Mouse (Mus musculus) G1E (cell line): ENCODE results near the gene Gm36245. TPM values are rescaled to one million over a fixed set of nuclear protein-coding genes. Genes with fewer than 3 reads are reported as not detected.

Experiments
- ATAC-seq: 2 replicates; pipeline ENCODE4 v1.8.0; 2016; ENCODE audit warnings: mild to moderate bottlenecking; ENCODE audit not compliant: insufficient number of reproducible peaks, poor library complexity, low FRiP score, severe bottlenecking; ENCODE audit errors: extremely low read depth
- DNase-seq: peaks from one replicate; pipeline ENCODE4 v3.0.0; 2012; ENCODE audit warnings: low spot score
- H3K27me3 ChIP-seq: 2 replicates; pipeline ENCODE4 v1.6.1; 2012; ENCODE audit warnings: mild to moderate bottlenecking, low read length, inconsistent platforms; ENCODE audit not compliant: insufficient read depth
- H3K36me3 ChIP-seq: replicated peaks from 2 replicates; pipeline ENCODE3; 2012; ENCODE audit warnings: mild to moderate bottlenecking, inconsistent platforms
- H3K4me1 ChIP-seq: 2 replicates; pipeline ENCODE4 v1.6.1; 2012; ENCODE audit warnings: low read depth, low read length, inconsistent platforms, mixed read lengths; ENCODE audit not compliant: insufficient read depth
- H3K4me3 ChIP-seq: 2 replicates; pipeline ENCODE4 v1.5.1; 2012; ENCODE audit warnings: low read depth, mild to moderate bottlenecking, inconsistent platforms, low read length, moderate library complexity, mixed read lengths
- H3K9me3 ChIP-seq: replicated peaks from 2 replicates; pipeline ENCODE4 v1.6.1; 2012; ENCODE audit warnings: inconsistent platforms
- CTCF ChIP-seq: IDR thresholded peaks from 2 replicates; pipeline ENCODE4 v1.5.1; 2012; ENCODE audit warnings: low read depth, low read length, inconsistent platforms, mixed read lengths
- GATA1 ChIP-seq: IDR thresholded peaks from 2 replicates; pipeline ENCODE4 v1.6.1; 2012; ENCODE audit warnings: borderline replicate concordance, low read length, inconsistent platforms, mixed read lengths
- GATA2 ChIP-seq: IDR thresholded peaks from 2 replicates; pipeline ENCODE4 v1.6.1; 2012; ENCODE audit warnings: low read depth, low read length, inconsistent platforms, borderline replicate concordance
- POLR2AphosphoS5 ChIP-seq: IDR thresholded peaks from 2 replicates; pipeline ENCODE4 v1.6.1; 2012; ENCODE audit warnings: low read depth, low read length, inconsistent platforms; ENCODE audit not compliant: insufficient replicate concordance
- TAL1 ChIP-seq: conservative IDR thresholded peaks from 2 replicates; pipeline ENCODE4 v1.6.1; 2012; ENCODE audit warnings: low read depth, low read length, inconsistent platforms, mixed read lengths
- polyA plus RNA-seq: library from polyadenylated mRNA; stranded (reverse); fragments of >175 nt; gene quantifications from 2 replicates; pipeline ENCODE4 v1.2.3, GENCODE M21; 2012
- total RNA-seq, 2 experiments: library from RNA; stranded (forward) in 1 of 2; stranded (reverse) in 1 of 2; fragments of 200-1000 nt in 1 of 2; fragments of >200 nt in 1 of 2; fragmentation: Nextera tagmentation in 1 of 2; gene quantifications; 2 replicates each; pipeline ENCODE4 v1.2.3; 2014 to 2017

Gm36245 gene
- total RNA-seq (2014; fragmentation: Nextera tagmentation) (not detected in 2 replicates), total RNA-seq (2017) (not detected in 2 replicates), polyA plus RNA-seq (not detected in 2 replicates)

GRCm38 (mm10) chr15:77598958-77599357, at the start of gene Gm36245:
Gene Gm36245 (plus strand): TSS chr15:77599258.
- no peak within 1 kb of the TSS for H3K4me3 ChIP-seq
- DNase-seq (no peak), ATAC-seq (no peak)
- H3K27me3 ChIP-seq = no peaks in the 10 kb centered on the region; the same call in 1 of the 2 replicates
- no peaks in the 10 kb centered on the region for H3K9me3 ChIP-seq
- no peaks in the 10 kb centered on the region for H3K36me3 ChIP-seq
- no peaks in the 10 kb centered on the region for H3K4me1 ChIP-seq
- TF ChIP-seq TAL1 = no peak
- no peak for TF ChIP-seq POLR2AphosphoS5
- TF ChIP-seq CTCF = no peak
- no peak for TF ChIP-seq GATA1
- TF ChIP-seq GATA2 = no peak

- no peak for ATAC-seq
- TF ChIP-seq POLR2AphosphoS5 (no peak), GATA1 (no peak), GATA2 (no peak)
- H3K36me3 ChIP-seq = no peaks in the 10 kb centered on the region
- DNase-seq = no peak
- H3K27me3 ChIP-seq = no peaks in the 10 kb centered on the region
- H3K4me3 ChIP-seq = no peak within 1 kb of the TSS
- no peaks in the 10 kb centered on the region for H3K4me1 ChIP-seq
- H3K9me3 ChIP-seq = no peaks in the 10 kb centered on the region
Observed at GRCm38 (mm10) chr15:77561792-77562191, 37.3 kb upstream of the Gm36245 start, which contains the start of gene 1700025B11Rik. Gene 1700025B11Rik (minus strand): TSS chr15:77561892.

GRCm38 (mm10) chr15:77563219-77563618, 35.8 kb upstream of the Gm36245 start:
- Histone ChIP-seq H3K36me3 (no peaks in the 10 kb centered on the region), H3K4me1 (no peaks in the 10 kb centered on the region), H3K9me3 (no peaks in the 10 kb centered on the region), H3K4me3 (no peak overlapping the region), H3K27me3 (no peaks in the 10 kb centered on the region)
- no peak for ATAC-seq
- no peak for DNase-seq
- no peak for TF ChIP-seq CTCF
- no peak for TF ChIP-seq TAL1
- no peak for TF ChIP-seq GATA1

GRCm38 (mm10) chr15:77578801-77579200, 20.3 kb upstream of the Gm36245 start:
- no peaks in the 10 kb centered on the region for H3K27me3 ChIP-seq

GRCm38 (mm10) chr15:77579311-77579710, 19.7 kb upstream of the Gm36245 start:
- H3K27me3 ChIP-seq = no peaks in the 10 kb centered on the region
- no peaks in the 10 kb centered on the region for H3K36me3 ChIP-seq
- ATAC-seq (no peak), DNase-seq (no peak)
- H3K9me3 ChIP-seq = no peaks in the 10 kb centered on the region
- no peak overlapping the region for H3K4me3 ChIP-seq
- TF ChIP-seq CTCF = no peak
- TF ChIP-seq GATA1 = no peak
- TF ChIP-seq POLR2AphosphoS5 = no peak
- TF ChIP-seq TAL1 = no peak
- no peak for TF ChIP-seq GATA2
- no peaks in the 10 kb centered on the region for H3K4me1 ChIP-seq

More at GRCm38 (mm10) chr15:77578801-77579200, 20.3 kb upstream of the Gm36245 start:
- Histone ChIP-seq H3K36me3 (no peaks in the 10 kb centered on the region), H3K9me3 (no peaks in the 10 kb centered on the region), H3K4me3 (no peak overlapping the region), H3K4me1 (no peaks in the 10 kb centered on the region)
- TF ChIP-seq TAL1 = no peak
- TF ChIP-seq GATA2 = no peak
- TF ChIP-seq GATA1 = no peak
- no peak for TF ChIP-seq POLR2AphosphoS5
- no peak for TF ChIP-seq CTCF
- no peak for ATAC-seq
- no peak for DNase-seq

- no peak for ATAC-seq
Observed at GRCm38 (mm10) chr15:77581681-77582080, 17.4 kb upstream of the Gm36245 start.

GRCm38 (mm10) chr15:77587026-77587425, 12.0 kb upstream of the Gm36245 start:
- ATAC-seq (no peak), DNase-seq (no peak)
- no peaks in the 10 kb centered on the region for H3K36me3 ChIP-seq
- H3K9me3 ChIP-seq = no peaks in the 10 kb centered on the region
- no peaks in the 10 kb centered on the region for H3K27me3 ChIP-seq
- H3K4me3 ChIP-seq = no peak overlapping the region
- H3K4me1 ChIP-seq = no peaks in the 10 kb centered on the region
- TF ChIP-seq GATA2 = no peak
- no peak for TF ChIP-seq GATA1
- no peak for TF ChIP-seq POLR2AphosphoS5
- no peak for TF ChIP-seq TAL1
- no peak for TF ChIP-seq CTCF

More at GRCm38 (mm10) chr15:77581681-77582080, 17.4 kb upstream of the Gm36245 start:
- Histone ChIP-seq H3K36me3 (no peaks in the 10 kb centered on the region), H3K27me3 (no peaks in the 10 kb centered on the region), H3K4me3 (no peak overlapping the region), H3K4me1 (no peaks in the 10 kb centered on the region), H3K9me3 (no peaks in the 10 kb centered on the region)
- TF ChIP-seq CTCF (no peak), POLR2AphosphoS5 (no peak)
- DNase-seq = no peak
